Mouse (Mus musculus) CD4-positive, CD25-positive, alpha-beta regulatory T cell, adult 4 months (primary cell): ENCODE data around the gene Cyp4f15. TPM values are rescaled to one million over a fixed set of nuclear protein-coding genes. Genes with fewer than 3 reads are reported as not detected.

Source experiments
- polyA plus RNA-seq, 2 experiments: library from polyadenylated mRNA; unstranded; fragments of 100-300 nt; shearing (Covaris generic); gene quantifications; one replicate each; pipeline ENCODE4 v1.2.1; 2017

Gene Cyp4f15
- polyA plus RNA-seq, 2 experiments from 2014 or later = not detected

Other genes starting within 250 kb of the Cyp4f15 start
- 1 to 10 TPM in 1 of 2 experiments, under 1 TPM in 1; 0.58 to 1.2 TPM for gene Cyp4f39, start 232.9 kb upstream of the Cyp4f15 start, polyA plus RNA-seq
- gene Cyp4f17, start 179.6 kb upstream of the Cyp4f15 start, polyA plus RNA-seq = 10 to 100 TPM; 11.0 to 13.1 TPM
- gene Cyp4f16, start 149.1 kb upstream of the Cyp4f15 start, polyA plus RNA-seq = 10 to 100 TPM in 1 of 2 experiments, 1 to 10 TPM in 1; 7.3 to 21.3 TPM
- gene Cyp4f37, start 64.3 kb upstream of the Cyp4f15 start, polyA plus RNA-seq = not detected
- gene Cyp4f40, start 26.7 kb upstream of the Cyp4f15 start, polyA plus RNA-seq = not detected
- gene Zfp871, start 102.7 kb downstream of the Cyp4f15 start, polyA plus RNA-seq = 10 to 100 TPM; 45.8 to 50.5 TPM
- under 1 TPM; 0.22 to 0.98 TPM for gene Zfp811, start 124.3 kb downstream of the Cyp4f15 start, polyA plus RNA-seq
- 1 to 10 TPM; 4.3 to 6.8 TPM for gene Zfp799, start 144.6 kb downstream of the Cyp4f15 start, polyA plus RNA-seq
- gene Zfp870, start 206.0 kb downstream of the Cyp4f15 start, polyA plus RNA-seq = 10 to 100 TPM; 11.6 to 13.8 TPM
- gene Cyp4f14, start 231.7 kb downstream of the Cyp4f15 start, polyA plus RNA-seq = not detected